Mouse (Mus musculus) heart, embryonic 16.5 days (tissue): ENCODE results near the gene Fam187b. TPM values are rescaled to one million over a fixed set of nuclear protein-coding genes. Genes with fewer than 3 reads are reported as not detected.

Experiments
- ATAC-seq: fragments of 200-750 bp; cut with Nextera tagmentation; replicated peaks from 2 replicates; pipeline ENCODE4 v1.8.0; 2017; ENCODE audit warnings: moderate number of reproducible peaks; ENCODE audit not compliant: insufficient read depth, low FRiP score; ENCODE audit errors: extremely low read depth
- H3K27ac ChIP-seq: fragments of 300-500 bp; sonication (generic); 2 replicates; pipeline ENCODE4 v1.5.1; 2014; ENCODE audit warnings: mild to moderate bottlenecking, low read length, control low read depth, moderate library complexity
- H3K27me3 ChIP-seq: fragments of 300-500 bp; sonication (generic); 2 replicates; pipeline ENCODE4 v1.6.1; 2014; ENCODE audit warnings: low read length, mixed read lengths; ENCODE audit not compliant: control insufficient read depth, insufficient read depth
- H3K36me3 ChIP-seq: fragments of 300-500 bp; sonication (generic); 2 replicates; pipeline ENCODE4 v1.6.1; 2014; ENCODE audit not compliant: control insufficient read depth, insufficient read depth
- H3K4me1 ChIP-seq: fragments of 300-500 bp; sonication (generic); 2 replicates; pipeline ENCODE4 v1.6.1; 2014; ENCODE audit warnings: low read length, mixed read lengths; ENCODE audit not compliant: control insufficient read depth, insufficient read depth
- H3K4me2 ChIP-seq: fragments of 300-500 bp; sonication (generic); 2 replicates; pipeline ENCODE4 v1.6.1; 2014; ENCODE audit warnings: low read depth, mild to moderate bottlenecking, control low read depth, low read length
- H3K4me3 ChIP-seq: fragments of 300-500 bp; sonication (generic); 2 replicates; pipeline ENCODE4 v1.5.1; 2014; ENCODE audit warnings: mild to moderate bottlenecking, control low read depth, low read length
- H3K9ac ChIP-seq: fragments of 300-500 bp; sonication (generic); 2 replicates; pipeline ENCODE4 v1.6.1; 2014; ENCODE audit warnings: low read length, control low read depth
- H3K9me3 ChIP-seq: fragments of 300-500 bp; sonication (generic); replicated peaks from 2 replicates; pipeline ENCODE4 v1.6.1; 2016; ENCODE audit warnings: low read length; ENCODE audit not compliant: control insufficient read depth
- WGBS: fragments of 180-500 bp; shearing (Covaris S2); extraction: QIAGEN DNeasy Blood & Tissue Kit; methylation state at CpG from one replicate; pipeline ENCODE4 v1.1.7; 2014; 5-methylcytosine and 5-hydroxymethylcytosine counted together
- polyA plus RNA-seq: library from polyadenylated mRNA; unstranded; fragments of >200 nt; fragmentation: Nextera tagmentation; extraction: Ambion mirVana; gene quantifications from 2 replicates; pipeline ENCODE4 v1.2.1, GENCODE M21; 2015

The Fam187b gene
- polyA plus RNA-seq, 1 experiment from 2014 or later = 0.70 TPM

- no peak for ATAC-seq
- H3K27me3 ChIP-seq = peaks cover 13% of the 10 kb centered on the region
- H3K4me2 ChIP-seq = no peak overlapping the region
- 81% methylated on average over 4 of the region's 4 CpGs for WGBS
- no peaks in the 10 kb centered on the region for H3K9me3 ChIP-seq
- H3K27ac ChIP-seq = no peak overlapping the region
- peaks cover 11% of the 10 kb centered on the region for H3K4me1 ChIP-seq
- H3K9ac ChIP-seq = no peak overlapping the region
- no peak overlapping the region for H3K4me3 ChIP-seq
- no peaks in the 10 kb centered on the region for H3K36me3 ChIP-seq
Measured at GRCm38 (mm10) chr7:31039011-31039410, 65.4 kb downstream of the Fam187b start.

Other genes starting within 250 kb of the Fam187b start
- gene Tmem147, start 244.2 kb upstream of the Fam187b start, polyA plus RNA-seq = 197 and 203 TPM in 2 replicates
- 0.21 and 0.47 TPM in 2 replicates for gene Gapdhs, start 230.1 kb upstream of the Fam187b start, polyA plus RNA-seq
- 1.6 and 1.8 TPM in 2 replicates for gene Sbsn, start 222.3 kb upstream of the Fam187b start, polyA plus RNA-seq
- gene Dmkn, start 210.0 kb upstream of the Fam187b start, polyA plus RNA-seq = 5.2 and 5.9 TPM in 2 replicates
- 2.0 and 2.7 TPM in 2 replicates for gene Krtdap, start 185.9 kb upstream of the Fam187b start, polyA plus RNA-seq
- gene Ffar2, start 150.0 kb upstream of the Fam187b start, polyA plus RNA-seq = 0.26 and 0.45 TPM in 2 replicates
- 0.10 TPM in 1 of 2 replicates, not detected in the other for gene Ffar3, start 117.6 kb upstream of the Fam187b start, polyA plus RNA-seq
- gene Ffar1, start 112.2 kb upstream of the Fam187b start, polyA plus RNA-seq = 0.04 TPM in 1 of 2 replicates, not detected in the other
- gene Cd22, start 93.4 kb upstream of the Fam187b start, polyA plus RNA-seq = 0.14 and 0.24 TPM in 2 replicates
- gene Mag, start 58.9 kb upstream of the Fam187b start, polyA plus RNA-seq = 0.24 TPM in 1 of 2 replicates, not detected in the other
- gene Hamp2, start 49.1 kb upstream of the Fam187b start, polyA plus RNA-seq = not detected in 2 replicates
- not detected in 2 replicates for gene Hamp, start 29.8 kb upstream of the Fam187b start, polyA plus RNA-seq
- 15.5 and 16.6 TPM in 2 replicates for gene Usf2, start 17.0 kb upstream of the Fam187b start, polyA plus RNA-seq
- gene Lsr, start 326 bp upstream of the Fam187b start, polyA plus RNA-seq = 10.8 and 14.5 TPM in 2 replicates
- 44.7 and 46.7 TPM in 2 replicates for gene Fxyd5, start 68.7 kb downstream of the Fam187b start, polyA plus RNA-seq
- 1.1 TPM in 2 replicates for gene Fxyd7, start 77.7 kb downstream of the Fam187b start, polyA plus RNA-seq
- 1,006 and 1,110 TPM in 2 replicates for gene Fxyd1, start 83.4 kb downstream of the Fam187b start, polyA plus RNA-seq
- 0.09 and 0.11 TPM in 2 replicates for gene Lgi4, start 85.6 kb downstream of the Fam187b start, polyA plus RNA-seq
- gene Fxyd3, start 102.9 kb downstream of the Fam187b start, polyA plus RNA-seq = 8.0 and 10.1 TPM in 2 replicates
- 2.6 and 3.1 TPM in 2 replicates for gene Hpn, start 141.5 kb downstream of the Fam187b start, polyA plus RNA-seq
- gene Scn1b, start 153.2 kb downstream of the Fam187b start, polyA plus RNA-seq = 2.8 and 3.5 TPM in 2 replicates
- 53.1 and 58.0 TPM in 2 replicates for gene Gramd1a, start 182.1 kb downstream of the Fam187b start, polyA plus RNA-seq